Mouse (Mus musculus) heart, embryonic 16.5 days (tissue): Measurements from ENCODE around the gene Fbxo48. TPM values are rescaled to one million over a fixed set of nuclear protein-coding genes. Genes with fewer than 3 reads are reported as not detected.

Source experiments
- ATAC-seq: fragments of 200-750 bp; cut with Nextera tagmentation; replicated peaks from 2 replicates; pipeline ENCODE4 v1.8.0; 2017; ENCODE audit warnings: moderate number of reproducible peaks; ENCODE audit not compliant: insufficient read depth, low FRiP score; ENCODE audit errors: extremely low read depth
- H3K27ac ChIP-seq: fragments of 300-500 bp; sonication (generic); 2 replicates; pipeline ENCODE4 v1.5.1; 2014; ENCODE audit warnings: mild to moderate bottlenecking, low read length, control low read depth, moderate library complexity
- H3K27me3 ChIP-seq: fragments of 300-500 bp; sonication (generic); 2 replicates; pipeline ENCODE4 v1.6.1; 2014; ENCODE audit warnings: low read length, mixed read lengths; ENCODE audit not compliant: control insufficient read depth, insufficient read depth
- H3K36me3 ChIP-seq: fragments of 300-500 bp; sonication (generic); 2 replicates; pipeline ENCODE4 v1.6.1; 2014; ENCODE audit not compliant: control insufficient read depth, insufficient read depth
- H3K4me1 ChIP-seq: fragments of 300-500 bp; sonication (generic); 2 replicates; pipeline ENCODE4 v1.6.1; 2014; ENCODE audit warnings: low read length, mixed read lengths; ENCODE audit not compliant: control insufficient read depth, insufficient read depth
- H3K4me2 ChIP-seq: fragments of 300-500 bp; sonication (generic); 2 replicates; pipeline ENCODE4 v1.6.1; 2014; ENCODE audit warnings: low read depth, mild to moderate bottlenecking, control low read depth, low read length
- H3K4me3 ChIP-seq: fragments of 300-500 bp; sonication (generic); 2 replicates; pipeline ENCODE4 v1.5.1; 2014; ENCODE audit warnings: mild to moderate bottlenecking, control low read depth, low read length
- H3K9ac ChIP-seq: fragments of 300-500 bp; sonication (generic); 2 replicates; pipeline ENCODE4 v1.6.1; 2014; ENCODE audit warnings: low read length, control low read depth
- H3K9me3 ChIP-seq: fragments of 300-500 bp; sonication (generic); replicated peaks from 2 replicates; pipeline ENCODE4 v1.6.1; 2016; ENCODE audit warnings: low read length; ENCODE audit not compliant: control insufficient read depth
- WGBS: fragments of 180-500 bp; shearing (Covaris S2); extraction: QIAGEN DNeasy Blood & Tissue Kit; methylation state at CpG from one replicate; pipeline ENCODE4 v1.1.7; 2014; 5-methylcytosine and 5-hydroxymethylcytosine counted together
- polyA plus RNA-seq: library from polyadenylated mRNA; unstranded; fragments of >200 nt; fragmentation: Nextera tagmentation; extraction: Ambion mirVana; gene quantifications from 2 replicates; pipeline ENCODE4 v1.2.1, GENCODE M21; 2015

Fbxo48 gene
- polyA plus RNA-seq, 1 experiment from 2014 or later, result 0.88 TPM

- Histone ChIP-seq H3K36me3 (0 out of 2 replicates have a peak, but pooled peaks cover 2% of the 10 kb centered on the region), H3K4me3 (no peak overlapping the region), H3K4me2 (no peak overlapping the region), H3K27me3 (no peaks in the 10 kb centered on the region), H3K9me3 (no peaks in the 10 kb centered on the region), H3K4me1 (peaks cover 4% of the 10 kb centered on the region), H3K9ac (no peak overlapping the region), H3K27ac (no peak overlapping the region)
- WGBS, result 89% methylated on average over 6 of the region's 6 CpGs
- no peak for ATAC-seq
Observed at GRCm38 (mm10) chr11:16957030-16957429, 5.9 kb downstream of the Fbxo48 start.

GRCm38 (mm10) chr11:16958520-16958919 is 7.3 kb downstream of the Fbxo48 start:
- ATAC-seq, result no peak
- 47% methylated on average over 1 of the region's 1 CpGs for WGBS
- H3K27ac ChIP-seq, result no peak overlapping the region

GRCm38 (mm10) chr11:16967806-16968205 is 16.6 kb downstream of the Fbxo48 start:
- Histone ChIP-seq H3K36me3 (no peaks in the 10 kb centered on the region), H3K4me3 (no peak overlapping the region), H3K9ac (no peak overlapping the region), H3K4me2 (no peak overlapping the region), H3K9me3 (no peaks in the 10 kb centered on the region), H3K27ac (no peak overlapping the region), H3K27me3 (no peaks in the 10 kb centered on the region), H3K4me1 (no peaks in the 10 kb centered on the region)
- ATAC-seq, result no peak
- WGBS, result 29% methylated on average over 2 of the region's 2 CpGs

More at GRCm38 (mm10) chr11:16958520-16958919, 7.3 kb downstream of the Fbxo48 start:
- Histone ChIP-seq H3K9me3 (no peaks in the 10 kb centered on the region), H3K4me2 (no peak overlapping the region), H3K4me3 (no peak overlapping the region), H3K27me3 (no peaks in the 10 kb centered on the region), H3K4me1 (no peaks in the 10 kb centered on the region), H3K36me3 (0 out of 2 replicates have a peak, but pooled peaks cover 2% of the 10 kb centered on the region), H3K9ac (no peak overlapping the region)

GRCm38 (mm10) chr11:16969650-16970049 is 18.5 kb downstream of the Fbxo48 start:
- H3K9ac ChIP-seq, result no peak overlapping the region
- H3K36me3 ChIP-seq, result no peaks in the 10 kb centered on the region
- 46% methylated on average over 2 of the region's 2 CpGs for WGBS
- no peak overlapping the region for H3K4me2 ChIP-seq
- no peaks in the 10 kb centered on the region for H3K27me3 ChIP-seq
- no peak for ATAC-seq
- H3K27ac ChIP-seq, result no peak overlapping the region
- H3K4me1 ChIP-seq, result no peaks in the 10 kb centered on the region
- no peaks in the 10 kb centered on the region for H3K9me3 ChIP-seq
- no peak overlapping the region for H3K4me3 ChIP-seq

DNA sequence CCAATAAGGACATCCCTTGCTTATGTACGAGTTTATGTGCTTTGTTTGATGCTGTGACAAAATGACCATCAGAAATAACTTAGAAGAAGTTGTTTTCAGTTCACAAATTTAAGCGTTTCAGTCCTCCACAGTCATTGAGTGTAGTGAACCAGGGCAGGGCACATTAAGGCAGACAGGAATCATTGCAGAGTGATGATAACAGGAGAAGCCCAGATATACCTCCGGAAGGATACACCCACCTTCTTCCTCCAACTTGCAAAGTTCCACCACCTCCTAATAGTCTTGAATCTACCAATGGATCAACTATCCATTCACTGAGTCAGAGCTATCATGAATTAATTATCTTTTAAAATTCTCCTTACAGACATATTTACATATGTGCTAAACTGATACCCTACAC is 20.9 kb downstream of the Fbxo48 start:
- Histone ChIP-seq H3K4me3 (no peak overlapping the region), H3K36me3 (no peaks in the 10 kb centered on the region), H3K4me2 (no peak overlapping the region), H3K27me3 (no peaks in the 10 kb centered on the region), H3K9me3 (no peaks in the 10 kb centered on the region), H3K27ac (no peak overlapping the region), H3K9ac (no peak overlapping the region), H3K4me1 (peaks cover 2% of the 10 kb centered on the region)
- ATAC-seq, result no peak
- WGBS, result 74% methylated on average over 3 of the region's 3 CpGs

GRCm38 (mm10) chr11:16973086-16973485 is 21.9 kb downstream of the Fbxo48 start:
- no peak overlapping the region for H3K9ac ChIP-seq
- H3K9me3 ChIP-seq, result no peaks in the 10 kb centered on the region
- 78% methylated on average over 1 of the region's 1 CpGs for WGBS
- no peak for ATAC-seq
- H3K4me2 ChIP-seq, result no peak overlapping the region
- no peaks in the 10 kb centered on the region for H3K36me3 ChIP-seq
- H3K27ac ChIP-seq, result no peak overlapping the region
- no peaks in the 10 kb centered on the region for H3K27me3 ChIP-seq
- H3K4me1 ChIP-seq, result peaks cover 4% of the 10 kb centered on the region
- no peak overlapping the region for H3K4me3 ChIP-seq

- no peaks in the 10 kb centered on the region for H3K27me3 ChIP-seq
- H3K9ac ChIP-seq, result no peak overlapping the region
- WGBS, result 42% methylated on average over 4 of the region's 4 CpGs
- no peaks in the 10 kb centered on the region for H3K36me3 ChIP-seq
- no peak overlapping the region for H3K4me2 ChIP-seq
- peaks cover 4% of the 10 kb centered on the region for H3K4me1 ChIP-seq
- no peak overlapping the region for H3K27ac ChIP-seq
- ATAC-seq, result peak; percentile 49; the same call in 1 of the 2 replicates
- no peak overlapping the region for H3K4me3 ChIP-seq
- H3K9me3 ChIP-seq, result no peaks in the 10 kb centered on the region
Observed at GRCm38 (mm10) chr11:16976937-16977336, 25.8 kb downstream of the Fbxo48 start.

DNA sequence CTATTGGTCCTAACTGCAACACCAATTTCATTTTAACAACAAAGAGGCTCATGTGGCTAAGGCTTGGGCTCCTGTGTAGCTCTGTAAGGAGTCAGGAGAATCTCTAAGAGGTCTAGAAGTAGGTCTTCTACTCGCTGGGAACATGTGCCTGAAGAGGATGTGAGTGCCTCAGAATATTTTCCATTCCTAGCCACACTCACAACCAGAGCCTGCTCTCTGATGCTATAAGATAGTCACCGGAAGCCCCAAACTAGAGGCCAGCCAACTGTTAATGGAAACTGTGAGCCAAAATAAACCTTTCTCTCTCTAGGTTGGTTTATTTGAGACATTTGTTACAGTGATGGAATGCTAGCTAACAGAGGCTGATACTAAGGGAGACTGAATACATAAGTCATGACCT is 26.4 kb downstream of the Fbxo48 start:
- Histone ChIP-seq H3K36me3 (no peaks in the 10 kb centered on the region), H3K4me2 (no peak overlapping the region), H3K4me3 (no peak overlapping the region), H3K9me3 (no peaks in the 10 kb centered on the region), H3K27ac (no peak overlapping the region; the same call in 1 of the 2 replicates), H3K9ac (no peak overlapping the region), H3K27me3 (no peaks in the 10 kb centered on the region), H3K4me1 (peaks cover 4% of the 10 kb centered on the region)
- WGBS, result 40% methylated on average over 2 of the region's 2 CpGs
- peak; percentile 37; the same call in 1 of the 2 replicates for ATAC-seq

GRCm38 (mm10) chr11:16978161-16978707 is 27.1 kb downstream of the Fbxo48 start:
- no peak for ATAC-seq
- Histone ChIP-seq H3K27ac (no peak overlapping the region), H3K4me1 (peaks cover 4% of the 10 kb centered on the region), H3K36me3 (no peaks in the 10 kb centered on the region), H3K9me3 (no peaks in the 10 kb centered on the region), H3K9ac (no peak overlapping the region), H3K4me2 (no peak overlapping the region), H3K27me3 (no peaks in the 10 kb centered on the region), H3K4me3 (no peak overlapping the region)
- WGBS, result 74% methylated on average over 5 of the region's 5 CpGs
